Mouse (Mus musculus): Measurements from ENCODE around the gene Ugt1a8.
"Not testable (repeated sequence)": the region's sequence is repeated elsewhere in the genome, so short reads cannot be mapped to it uniquely, and the experiment has no call there.

The Ugt1a8 gene

GRCm38 (mm10) chr1:88109027-88109557 is 21.5 kb downstream of the Ugt1a8 start:
- DNase-seq (ENCODE audit: low spot score in 2 of 2), result not testable (repeated sequence)

- DNase-seq (ENCODE audit: low spot score in 2 of 2), result not testable (repeated sequence)
Observed at GRCm38 (mm10) chr1:88109604-88110003, 22.0 kb downstream of the Ugt1a8 start.

GRCm38 (mm10) chr1:88112769-88113168 is 25.2 kb downstream of the Ugt1a8 start:
- not testable (repeated sequence) for DNase-seq (ENCODE audit: low spot score in 2 of 2)

GRCm38 (mm10) chr1:88120550-88120949 is 32.9 kb downstream of the Ugt1a8 start:
- DNase-seq (ENCODE audit: low spot score in 2 of 2), result not testable (repeated sequence)

GRCm38 (mm10) chr1:88121521-88121920 is 33.9 kb downstream of the Ugt1a8 start:
- not testable (repeated sequence) for DNase-seq (ENCODE audit: low spot score in 2 of 2)

GRCm38 (mm10) chr1:88125827-88126360 is 38.3 kb downstream of the Ugt1a8 start:
- not testable (repeated sequence) for DNase-seq (ENCODE audit: low spot score in 2 of 2)

- not testable (repeated sequence) for DNase-seq (ENCODE audit: low spot score in 2 of 2)
Observed at GRCm38 (mm10) chr1:88129091-88129490, 41.5 kb downstream of the Ugt1a8 start.

GRCm38 (mm10) chr1:88130223-88130622 is 42.6 kb downstream of the Ugt1a8 start:
- not testable (repeated sequence) for DNase-seq (ENCODE audit: low spot score in 2 of 2)

GRCm38 (mm10) chr1:88133908-88134456 is 46.4 kb downstream of the Ugt1a8 start:
- DNase-seq (ENCODE audit: low spot score in 2 of 2), result no peak

- not testable (repeated sequence) for DNase-seq (ENCODE audit: low spot score in 2 of 2)
Observed at GRCm38 (mm10) chr1:88134457-88135011, 46.9 kb downstream of the Ugt1a8 start, which contains the start of gene Ugt1a6a. TSS of gene Ugt1a6a (plus strand) at chr1:88134809.

- not testable (repeated sequence) for DNase-seq (ENCODE audit: low spot score in 2 of 2)
Observed at GRCm38 (mm10) chr1:88135229-88135904, 47.8 kb downstream of the Ugt1a8 start.

GRCm38 (mm10) chr1:88136646-88137045 is 49.0 kb downstream of the Ugt1a8 start:
- no peak for DNase-seq (ENCODE audit: low spot score in 2 of 2)

GRCm38 (mm10) chr1:88137264-88137663 is 49.7 kb downstream of the Ugt1a8 start:
- DNase-seq (ENCODE audit: low spot score in 2 of 2), result no peak

GRCm38 (mm10) chr1:88138145-88138544 is 50.5 kb downstream of the Ugt1a8 start:
- DNase-seq (ENCODE audit: low spot score in 2 of 2), result no peak

- DNase-seq (ENCODE audit: low spot score in 2 of 2), result not testable (repeated sequence)
Observed at GRCm38 (mm10) chr1:88140492-88140891, 52.9 kb downstream of the Ugt1a8 start.

GRCm38 (mm10) chr1:88143966-88144675 is 56.5 kb downstream of the Ugt1a8 start:
- DNase-seq (ENCODE audit: low spot score in 2 of 2), result peak in 1 of 2 experiments; percentile 59

GRCm38 (mm10) chr1:88145278-88145677 is 57.7 kb downstream of the Ugt1a8 start:
- not testable (repeated sequence) for DNase-seq (ENCODE audit: low spot score in 2 of 2)

GRCm38 (mm10) chr1:88150133-88150532 is 62.5 kb downstream of the Ugt1a8 start:
- not testable (repeated sequence) for DNase-seq (ENCODE audit: low spot score in 2 of 2)

GRCm38 (mm10) chr1:88158430-88158829 is 70.8 kb downstream of the Ugt1a8 start:
- no peak for DNase-seq (ENCODE audit: low spot score in 2 of 2)

GRCm38 (mm10) chr1:88165711-88166110 is 78.1 kb downstream of the Ugt1a8 start, which contains the start of gene Ugt1a5:
TSS of gene Ugt1a5 (plus strand) at chr1:88166012.
- no peak for DNase-seq (ENCODE audit: low spot score in 2 of 2)

- DNase-seq (ENCODE audit: low spot score in 2 of 2), result not testable (repeated sequence)
Observed at GRCm38 (mm10) chr1:88172190-88172589, 84.6 kb downstream of the Ugt1a8 start.

GRCm38 (mm10) chr1:88179657-88180056 is 92.0 kb downstream of the Ugt1a8 start:
- no peak for DNase-seq (ENCODE audit: low spot score in 2 of 2)
